Mouse (Mus musculus) kidney, adult 2 months (tissue): ENCODE data around the gene Brap. TPM values are rescaled to one million over a fixed set of nuclear protein-coding genes. Genes with fewer than 3 reads are reported as not detected.

ENCODE experiments used
- DNase-seq: peaks from one replicate; pipeline ENCODE4 v3.0.0; 2021
- H3K27ac ChIP-seq: fragments of 200-500 bp; 2 replicates; pipeline ENCODE4 v1.5.1; 2012; ENCODE audit warnings: low read depth, low read length, control low read depth, inconsistent platforms; ENCODE audit not compliant: insufficient read depth
- H3K27me3 ChIP-seq: fragments of 200-500 bp; replicated peaks from 2 replicates; pipeline ENCODE4 v1.6.1; 2012; ENCODE audit warnings: mild to moderate bottlenecking, moderate library complexity, low read length, inconsistent platforms; ENCODE audit not compliant: control insufficient read depth, insufficient read depth
- H3K36me3 ChIP-seq: fragments of 200-500 bp; 2 replicates; pipeline ENCODE4 v1.6.1; 2012; ENCODE audit warnings: mild to moderate bottlenecking, moderate library complexity, low read length, inconsistent platforms; ENCODE audit not compliant: control insufficient read depth, insufficient read depth
- H3K4me1 ChIP-seq: fragments of 200-500 bp; 2 replicates; pipeline ENCODE4 v1.6.1; 2011; ENCODE audit warnings: low read length; ENCODE audit not compliant: control insufficient read depth, insufficient read depth
- H3K4me3 ChIP-seq: fragments of 200-500 bp; 2 replicates; pipeline ENCODE4 v1.5.1; 2011; ENCODE audit warnings: mild to moderate bottlenecking, low read depth, low read length, control low read depth; ENCODE audit not compliant: insufficient read depth
- CTCF ChIP-seq: fragments of 200-500 bp; conservative IDR thresholded peaks from 2 replicates; pipeline ENCODE4 v1.5.1; 2011; ENCODE audit warnings: low read depth, mild to moderate bottlenecking, control low read depth, low read length, moderate library complexity, mixed read lengths; ENCODE audit not compliant: insufficient read depth, insufficient read length
- POLR2A ChIP-seq: fragments of 200-500 bp; IDR thresholded peaks from one replicate; pipeline ENCODE4 v1.6.1; 2011; ENCODE audit warnings: low read depth, low read length, control low read depth
- WGBS: fragments of 180-500 bp; shearing (Covaris S2); methylation state at CpG from one replicate; pipeline ENCODE4 v1.1.7; 2018; 5-methylcytosine and 5-hydroxymethylcytosine counted together
- polyA plus RNA-seq: library from polyadenylated mRNA; depleted of rRNA; stranded (reverse); fragments of >200 nt; gene quantifications from 2 replicates; pipeline ENCODE4 v1.2.3, GENCODE M21; 2012

Gene Brap
- polyA plus RNA-seq, 1 experiment, result 50.1 TPM

DNA sequence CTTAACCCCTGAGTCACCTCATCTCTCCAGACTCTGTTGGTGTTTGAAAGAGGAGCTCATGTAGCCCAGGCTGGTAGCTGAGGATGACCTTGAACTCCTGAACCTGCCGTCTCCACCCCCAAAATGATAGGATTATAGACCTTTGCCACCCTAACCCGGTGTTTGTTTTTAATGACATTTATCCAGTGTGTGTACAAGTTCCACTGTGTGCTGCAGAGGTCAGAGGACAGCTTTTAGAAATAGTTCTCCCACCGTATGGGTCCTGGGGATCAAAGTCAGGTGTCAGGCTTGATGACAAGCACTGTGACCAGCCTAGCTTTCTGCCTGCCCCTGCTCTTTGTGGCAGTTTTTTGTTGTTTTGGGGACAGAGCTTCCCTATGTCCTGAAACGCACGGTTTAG, 39.5 kb downstream of the Brap start:
- peaks cover 5% of the 10 kb centered on the region; the same call in 1 of the 2 replicates for H3K4me1 ChIP-seq
- no peak for DNase-seq
- H3K27me3 ChIP-seq, result no peaks in the 10 kb centered on the region
- no peak overlapping the region for H3K27ac ChIP-seq
- WGBS, result 47% methylated on average over 5 of the region's 5 CpGs
- no peaks in the 10 kb centered on the region for H3K36me3 ChIP-seq
- no peak for TF ChIP-seq POLR2A
- no peak for TF ChIP-seq CTCF
- no peak overlapping the region for H3K4me3 ChIP-seq

DNA sequence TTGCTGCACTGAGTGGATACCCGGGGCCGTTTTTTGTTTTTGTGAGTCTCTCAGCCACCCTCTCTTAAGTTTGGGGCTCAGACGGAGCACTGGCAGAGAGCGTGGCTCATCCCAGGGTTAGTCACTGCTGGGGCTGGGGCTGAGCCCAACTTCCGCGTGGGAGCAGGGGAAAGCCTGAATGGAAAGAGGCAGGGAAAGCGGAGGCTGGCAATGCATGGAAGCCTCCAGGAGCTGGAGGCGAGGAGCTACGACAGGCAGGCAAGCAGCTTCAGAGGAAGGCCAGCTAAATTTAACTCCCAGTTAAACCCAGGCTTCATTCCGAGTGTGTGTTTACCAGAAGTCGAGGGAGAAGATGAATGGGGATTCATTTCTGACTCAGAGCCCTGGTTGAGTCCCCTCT, 40.1 kb downstream of the Brap start:
- no peak overlapping the region for H3K27ac ChIP-seq
- H3K27me3 ChIP-seq, result no peaks in the 10 kb centered on the region
- no peaks in the 10 kb centered on the region for H3K36me3 ChIP-seq
- TF ChIP-seq POLR2A, result no peak
- no peak for TF ChIP-seq CTCF
- peaks cover 7% of the 10 kb centered on the region; the same call in 1 of the 2 replicates for H3K4me1 ChIP-seq
- H3K4me3 ChIP-seq, result no peak overlapping the region
- no peak for DNase-seq
- 43% methylated on average over 11 of the region's 11 CpGs for WGBS

GRCm38 (mm10) chr5:121701111-121701769, 40.9 kb downstream of the Brap start:
- WGBS, result 70% methylated on average over 8 of the region's 8 CpGs
- DNase-seq, result no peak
- Histone ChIP-seq H3K4me3 (no peak overlapping the region), H3K27ac (no peak overlapping the region), H3K4me1 (peaks cover 7% of the 10 kb centered on the region; the same call in 1 of the 2 replicates), H3K36me3 (no peaks in the 10 kb centered on the region), H3K27me3 (no peaks in the 10 kb centered on the region)
- TF ChIP-seq CTCF (no peak), POLR2A (no peak)

DNA sequence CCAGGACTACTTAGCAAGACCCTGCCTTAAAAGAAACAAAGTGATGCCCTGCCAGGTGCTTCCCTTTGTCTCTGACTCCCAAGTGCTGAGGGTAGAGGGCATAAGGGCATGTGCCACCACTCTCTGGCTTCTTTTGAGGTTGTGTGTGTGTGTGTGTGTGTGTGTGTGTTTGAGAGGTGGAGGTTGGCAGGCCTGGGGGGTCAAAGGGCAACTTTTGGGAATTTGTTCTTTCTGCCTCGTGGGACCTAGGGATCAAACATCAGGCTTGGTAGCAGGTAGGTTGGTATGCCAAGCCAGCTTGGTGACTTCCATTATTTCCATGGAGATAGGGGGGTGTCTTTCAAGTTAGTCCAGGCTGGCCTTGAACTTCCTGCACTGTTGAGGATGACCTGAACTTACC, 43.0 kb downstream of the Brap start:
- Histone ChIP-seq H3K4me1 (peaks cover 7% of the 10 kb centered on the region; the same call in 1 of the 2 replicates), H3K27ac (0 out of 2 replicates have a peak overlapping the region, but pooled peaks have one; percentile 12), H3K36me3 (no peaks in the 10 kb centered on the region), H3K27me3 (no peaks in the 10 kb centered on the region), H3K4me3 (no peak overlapping the region)
- DNase-seq, result peak; percentile 90
- no peak for TF ChIP-seq CTCF
- TF ChIP-seq POLR2A, result no peak
- 55% methylated on average over 1 of the region's 1 CpGs for WGBS

- DNase-seq, result peak; percentile 65
- H3K27me3 ChIP-seq, result no peaks in the 10 kb centered on the region
- peak overlapping the region; percentile 21; the same call in 1 of the 2 replicates for H3K4me3 ChIP-seq
- H3K36me3 ChIP-seq, result no peaks in the 10 kb centered on the region
- 0 out of 2 replicates have a peak overlapping the region, but pooled peaks have one; percentile 10 for H3K27ac ChIP-seq
- WGBS, result 10% methylated on average over 20 of the region's 20 CpGs
- peaks cover 7% of the 10 kb centered on the region; the same call in 1 of the 2 replicates for H3K4me1 ChIP-seq
- TF ChIP-seq POLR2A, result no peak
- no peak for TF ChIP-seq CTCF
These were observed 44.3 kb downstream of the Brap start for GRCm38 (mm10) chr5:121704512-121705248.

- Histone ChIP-seq H3K36me3 (no peaks in the 10 kb centered on the region), H3K4me3 (no peak overlapping the region), H3K27me3 (no peaks in the 10 kb centered on the region), H3K4me1 (peaks cover 13% of the 10 kb centered on the region; the same call in 1 of the 2 replicates), H3K27ac (peak overlapping the region; percentile 94)
- TF ChIP-seq POLR2A (no peak), CTCF (no peak)
- 24% methylated on average over 2 of the region's 2 CpGs for WGBS
- no peak for DNase-seq
These were observed 50.0 kb downstream of the Brap start for GRCm38 (mm10) chr5:121710402-121710801.

GRCm38 (mm10) chr5:121710851-121711173, 50.4 kb downstream of the Brap start:
- DNase-seq, result peak; percentile 74
- H3K27me3 ChIP-seq, result no peaks in the 10 kb centered on the region
- TF ChIP-seq POLR2A (no peak), CTCF (no peak)
- H3K4me1 ChIP-seq, result peaks cover 16% of the 10 kb centered on the region; the same call in 1 of the 2 replicates
- no peaks in the 10 kb centered on the region for H3K36me3 ChIP-seq
- H3K4me3 ChIP-seq, result peak overlapping the region; percentile 89
- H3K27ac ChIP-seq, result peak overlapping the region; percentile 97
- WGBS, result under 1% methylated on average over 12 of the region's 12 CpGs
